Comparison of ENCODE assay signal across 12 mouse cellular contexts in genomic region chr19:10397479-10398153, GRCm38 (mm10). TPM values are rescaled to one million over a fixed set of nuclear protein-coding genes. Genes with fewer than 3 reads are reported as not detected.
DNase-seq lines count a peak whose midpoint lies in the region; ATAC-seq lines count a peak whose summit lies in the region.
"Had no signal": no experiment of that assay in that cellular context is flagged by ENCODE, and none has a peak within 500 bp of the region (broad histone marks: within the 10 kb centered on the region; RNA-seq: fewer than 3 reads in every experiment).

No protein-coding gene starts in this region.

- H3K27ac ChIP-seq in heart, embryonic 12.5 days (ENCODE audit: poor library complexity, severe bottlenecking): no peak overlapping the region
- H3K27ac ChIP-seq: liver, embryonic 13.5 days had no signal

- intact Hi-C loops in left cerebral cortex, postnatal 4 days (cut with DNase I): no loop called here

- H3K9me3 ChIP-seq in heart, embryonic 12.5 days (replicated peaks): no peaks in the 10 kb centered on the region
- H3K9me3 ChIP-seq: liver, embryonic 13.5 days had no signal

- peaks cover 15% of the 10 kb centered on the region for H3K4me1 ChIP-seq in heart, embryonic 12.5 days (replicated peaks)
- H3K4me1 ChIP-seq: liver, embryonic 13.5 days had no signal

- peaks cover 27% of the 10 kb centered on the region for H3K27me3 ChIP-seq in heart, embryonic 12.5 days (replicated peaks)

- WGBS in heart, embryonic 12.5 days: 28% methylated on average over 8 of the region's 8 CpGs

- ATAC-seq in heart, embryonic 12.5 days (ENCODE audit: insufficient number of reproducible peaks, low FRiP score): no peak
- peak; percentile 66 for ATAC-seq in frontal cortex, adult (ENCODE audit: low TSS enrichment)
- ATAC-seq in erythroid progenitor cell, adult 5-6 weeks (replicated peaks; ENCODE audit: low FRiP score, poor library complexity, severe bottlenecking): no peak

- H3K4me2 ChIP-seq in heart, embryonic 12.5 days: no peak overlapping the region
- H3K4me2 ChIP-seq: liver, embryonic 13.5 days had no signal

- DNase-seq in heart, adult 11 months: peak; percentile 92
- DNase-seq in cerebellum, adult 11-12 months: peak; percentile 65
- peak; percentile 10 for DNase-seq in left cerebral cortex, postnatal 4 days
- DNase-seq in gastrocnemius, postnatal 10 days: no peak
- no peak for DNase-seq in Muller cell, postnatal 12 days (ENCODE audit: inconsistent ontology term)
- DNase-seq: kidney, postnatal 36 days; liver, embryonic 13.5 days; lung, postnatal 4 days; thymus, adult 18-20 months had no signal

- no peaks in the 10 kb centered on the region for H3K36me3 ChIP-seq in heart, embryonic 12.5 days
- H3K36me3 ChIP-seq: liver, embryonic 13.5 days had no signal

- H3K9ac ChIP-seq in heart, embryonic 12.5 days: no peak overlapping the region
- H3K9ac ChIP-seq: liver, embryonic 13.5 days had no signal

- no peak overlapping the region for H3K4me3 ChIP-seq in heart, embryonic 12.5 days
- H3K4me3 ChIP-seq: liver, embryonic 13.5 days had no signal

RNA-seq across cellular contexts. Expression of gene Syt7, which starts 8.7 kb away (rescaled TPM):
- 0.59 and 1.3 TPM in 2 replicates for polyA plus RNA-seq in heart, embryonic 12.5 days (2016; fragmentation: Nextera tagmentation; extraction: Ambion mirVana)
- 100 to 1,000 TPM; 209 to 213 TPM for total RNA-seq in left cerebral cortex, postnatal 4 days (2021)
- total RNA-seq in gastrocnemius, postnatal 10 days (2021): 1 to 10 TPM; 3.5 TPM
- not detected in 2 replicates for total RNA-seq in erythroid progenitor cell, adult 5-6 weeks (2015; ENCODE audit: low replicate concordance)
- total RNA-seq in erythroid progenitor cell, adult 5-6 weeks (2017; ENCODE audit: low replicate concordance): not detected in 2 replicates

RNA-seq across cellular contexts. Expression of gene Lrrc10b, which starts 59.7 kb away (rescaled TPM):
- polyA plus RNA-seq in heart, embryonic 12.5 days (2016; fragmentation: Nextera tagmentation; extraction: Ambion mirVana): 0.14 and 0.26 TPM in 2 replicates
- 1 to 10 TPM; 3.7 to 5.0 TPM for total RNA-seq in left cerebral cortex, postnatal 4 days (2021)
- under 1 TPM; 0.40 to 0.43 TPM for total RNA-seq in gastrocnemius, postnatal 10 days (2021)
- not detected in 2 replicates for total RNA-seq in erythroid progenitor cell, adult 5-6 weeks (2015; ENCODE audit: low replicate concordance)
- total RNA-seq in erythroid progenitor cell, adult 5-6 weeks (2017; ENCODE audit: low replicate concordance): not detected in 2 replicates

Comparison
In these comparisons a context has a peak if more than half of its experiments do, and no peak if none do; other contexts are left out.
1. DNase-seq: peak in heart, adult 11 months (single experiment), cerebellum, adult 11-12 months (single experiment) and left cerebral cortex, postnatal 4 days (single experiment); none in gastrocnemius, postnatal 10 days (single experiment) and Muller cell, postnatal 12 days (single experiment).
2. RNA of gene Syt7, which starts 8.7 kb away (total RNA-seq): 209 to 213 TPM in left cerebral cortex, postnatal 4 days; 3.5 TPM in gastrocnemius, postnatal 10 days and not detected in erythroid progenitor cell, adult 5-6 weeks; every median in the first group is over 10 times any median in the second.